Mouse (Mus musculus): Measurements from ENCODE around the gene Hinfp.

DNA sequence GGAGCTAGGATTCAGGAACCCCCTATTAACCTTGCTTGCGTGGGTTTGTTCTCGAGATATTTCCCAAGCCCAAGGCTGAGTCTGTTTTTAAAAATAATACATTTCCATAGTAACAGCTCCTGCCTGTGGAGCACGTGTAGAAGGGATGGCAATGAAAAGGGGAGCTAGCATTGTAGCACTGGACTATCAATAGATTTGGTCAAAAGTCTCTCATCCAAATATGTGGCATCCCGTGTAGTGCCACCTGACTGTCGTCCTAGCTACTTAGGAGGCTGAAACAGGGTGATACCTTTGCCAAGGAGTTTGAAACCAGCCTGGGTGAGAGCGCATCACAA lies 15.3 kb upstream of the Hinfp start:
- TF ChIP-seq POLR2A (IDR thresholded peaks at IDR 0.05; ENCODE audit: low read depth, low read length) (no peak), CTCF (IDR thresholded peaks at IDR 0.05; ENCODE audit: borderline replicate concordance, insufficient read depth, low read length) (no peak)
